Mouse (Mus musculus): Measurements from ENCODE around the gene Ccni. TPM values are rescaled to one million over a fixed set of nuclear protein-coding genes. Genes with fewer than 3 reads are reported as not detected.

Ccni gene
- total RNA-seq, 2 experiments from 2014 or later = 82.5 to 92.6 TPM

- DNase-seq = no peak
- intact Hi-C loops (cut with DNase I; ENCODE audit: low total_unique reads) = no loop called here
Measured at GRCm38 (mm10) chr5:93145504-93145903, 60.8 kb downstream of the Ccni start.

- intact Hi-C loops (cut with DNase I; ENCODE audit: low total_unique reads) = no loop called here
- DNase-seq = no peak
Measured at GRCm38 (mm10) chr5:93144874-93145273, 61.4 kb downstream of the Ccni start.

DNA sequence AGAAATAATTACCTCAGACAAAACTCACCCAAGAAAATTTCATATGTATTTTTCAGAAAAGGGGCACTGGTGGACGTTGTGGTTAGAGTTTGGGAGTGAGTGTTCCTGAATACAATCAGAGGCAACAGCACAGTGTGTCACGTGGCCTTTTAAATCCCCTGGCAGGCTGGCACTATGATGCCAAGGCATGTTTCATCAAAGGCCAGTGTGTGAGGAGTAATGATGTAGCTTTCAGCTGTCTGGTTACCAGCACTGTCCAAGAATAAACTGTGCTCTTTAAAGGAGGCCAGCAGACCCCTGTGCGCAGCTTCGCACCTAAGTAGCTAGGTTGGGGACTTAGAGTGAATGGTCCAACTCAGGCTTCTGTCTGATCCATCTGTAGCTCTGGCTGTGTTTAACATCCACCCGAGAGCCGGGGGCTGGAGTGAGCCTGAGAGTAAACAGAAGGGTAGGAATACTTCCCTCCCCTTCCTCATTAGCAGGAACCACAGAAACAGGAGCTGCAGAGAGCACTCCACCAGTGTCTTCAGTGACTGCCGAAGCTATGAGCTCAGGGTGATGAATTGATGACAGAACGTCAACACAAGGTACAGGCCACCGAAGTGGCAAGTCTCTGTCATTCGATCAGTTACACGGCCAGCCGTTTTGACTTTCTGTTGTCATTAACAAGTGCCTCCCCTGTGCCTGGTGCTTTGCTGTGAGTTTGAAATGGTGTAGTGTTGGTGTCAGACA is 62.8 kb downstream of the Ccni start:
- DNase-seq = no peak
- intact Hi-C loops (cut with DNase I; ENCODE audit: low total_unique reads) = no loop called here

DNA sequence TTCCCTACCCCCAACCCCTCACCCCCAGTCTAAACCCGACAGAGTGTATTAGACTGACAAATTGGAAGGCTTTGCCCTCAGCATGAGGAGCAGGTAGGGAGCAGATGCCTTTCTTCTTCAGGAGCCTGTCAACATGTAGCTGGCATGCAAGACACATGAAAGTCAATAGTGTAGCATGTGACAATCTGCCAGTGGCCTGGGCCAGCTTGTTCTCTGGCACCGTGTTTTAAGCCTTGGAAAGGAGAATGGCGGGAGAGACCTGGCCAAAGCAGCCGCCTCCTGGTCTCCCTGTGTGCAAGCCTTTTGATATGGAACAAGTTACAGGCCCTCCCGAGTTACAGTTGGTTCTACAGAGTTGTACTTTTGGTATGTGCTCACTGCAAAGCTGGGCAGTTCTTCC is 65.5 kb downstream of the Ccni start:
- DNase-seq = peak; percentile 32
- intact Hi-C loops (cut with DNase I; ENCODE audit: low total_unique reads) = no loop called here

DNA sequence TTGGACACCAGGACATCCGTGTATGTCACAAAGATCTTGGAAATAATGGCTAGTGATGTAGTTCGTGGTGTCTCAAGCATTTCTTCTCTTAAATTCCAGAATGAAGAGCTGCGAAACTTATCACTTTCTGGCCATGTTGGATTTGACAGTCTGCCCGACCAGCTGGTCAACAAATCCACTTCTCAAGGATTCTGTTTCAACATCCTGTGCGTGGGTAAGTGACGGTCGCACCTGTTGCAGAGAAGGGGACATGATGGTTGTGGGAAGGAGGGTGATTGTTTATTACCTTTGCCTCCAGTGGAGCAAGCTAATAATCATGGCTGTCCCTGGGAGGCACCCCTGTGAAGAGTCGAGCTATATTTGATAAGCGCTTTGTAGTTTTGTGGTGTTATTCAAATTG is 66.9 kb downstream of the Ccni start:
- intact Hi-C loops (cut with DNase I; ENCODE audit: low total_unique reads) = no loop called here
- no peak for DNase-seq

DNA sequence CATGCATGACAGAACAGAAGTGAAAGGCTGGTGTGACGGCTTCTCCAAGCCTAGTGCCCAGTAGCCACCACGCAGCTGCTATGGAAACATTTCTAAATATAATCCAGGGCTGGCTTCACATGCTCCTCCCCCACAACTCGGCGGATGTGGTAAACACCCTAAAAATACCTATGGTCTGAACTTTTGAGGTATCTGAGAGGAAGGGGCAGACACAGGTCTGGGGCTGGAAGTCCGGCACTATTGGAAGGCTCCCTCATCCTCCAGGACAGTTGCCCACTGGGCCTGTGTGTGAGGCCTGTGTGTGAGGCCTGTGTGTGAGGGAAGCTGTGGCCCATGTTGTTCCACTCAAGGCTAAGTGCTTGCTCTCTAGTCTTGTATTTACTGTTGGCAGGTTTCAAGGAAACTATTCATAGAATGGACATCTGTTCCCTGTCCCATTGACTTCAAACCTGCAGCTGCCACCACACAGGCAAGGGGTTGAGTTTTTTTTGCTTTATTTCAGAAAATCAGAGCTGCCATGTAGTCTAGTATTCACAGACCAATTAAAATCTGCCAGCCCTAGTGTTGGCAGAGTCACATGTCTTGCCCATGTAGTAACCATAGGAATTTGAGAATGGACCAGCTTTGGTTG is 69.2 kb downstream of the Ccni start:
- intact Hi-C loops (cut with DNase I; ENCODE audit: low total_unique reads) = no loop called here

DNA sequence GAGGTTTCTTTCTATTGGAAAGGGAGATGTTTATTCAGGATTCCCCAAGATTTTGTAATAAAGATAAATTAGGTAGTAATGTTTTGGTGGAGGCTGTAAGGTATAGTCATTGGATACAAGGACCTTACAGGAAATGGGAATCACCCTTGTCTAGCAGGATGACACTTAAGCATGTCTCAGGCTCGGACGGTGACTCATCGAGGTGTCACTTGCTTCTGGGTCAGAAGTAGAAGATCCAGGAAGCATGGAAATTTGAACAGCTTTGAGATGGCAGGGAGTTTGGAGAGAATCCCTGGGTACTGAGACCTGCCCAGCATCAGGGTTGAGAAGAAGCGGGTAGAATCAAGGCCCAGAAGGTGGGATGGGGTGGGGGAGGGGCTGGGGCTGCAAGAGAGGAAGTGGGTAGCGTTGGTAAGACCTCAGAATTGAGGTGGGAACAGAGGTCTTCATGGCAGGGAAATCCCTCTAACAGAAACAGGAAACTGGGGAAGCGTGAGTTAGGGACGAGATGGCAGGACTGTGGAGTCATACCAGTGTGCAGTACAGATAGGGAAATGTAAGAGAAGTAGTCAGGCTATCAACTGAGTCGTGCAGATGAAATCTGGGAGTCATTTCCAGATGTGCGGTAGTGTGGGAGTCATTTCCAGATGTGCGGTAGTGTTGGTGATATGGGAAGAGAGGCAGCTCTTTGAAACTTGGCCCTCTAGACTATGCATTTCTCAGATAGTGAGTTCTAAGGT is 70.8 kb downstream of the Ccni start:
- intact Hi-C loops (cut with DNase I; ENCODE audit: low total_unique reads) = no loop called here

More for the DNA sequence above, 69.2 kb downstream of the Ccni start:
- peak; percentile 43 for DNase-seq

GRCm38 (mm10) chr5:93133445-93134244 is 72.7 kb downstream of the Ccni start:
- no peak for DNase-seq
- intact Hi-C loops (cut with DNase I; ENCODE audit: low total_unique reads) = no loop called here

More for the DNA sequence above, 70.8 kb downstream of the Ccni start:
- no peak for DNase-seq

Other genes with a start within 250 kb of the Ccni start
- not detected for gene Sowahb, start 161.5 kb downstream of the Ccni start, total RNA-seq (2021)
- 100 to 1,000 TPM; 101 to 111 TPM for gene Sept11, start 113.1 kb downstream of the Ccni start, total RNA-seq (2021)
- under 1 TPM in 1 of 2 experiments, not detected in 1; 0.60 TPM for gene 2010109A12Rik, start within 50 bp of the Ccni start, total RNA-seq (2021)
- 10 to 100 TPM in 1 of 2 experiments, 1 to 10 TPM in 1; 9.6 to 16.6 TPM for gene Ccng2, start 60.8 kb upstream of the Ccni start, total RNA-seq (2021)